Mouse (Mus musculus) E14TG2a.4 (cell line): ENCODE results near the gene Pkdcc.

ENCODE experiments used
- CTCF ChIP-seq: conservative IDR thresholded peaks from 2 replicates; pipeline ENCODE4 v1.5.1; 2014; ENCODE audit warnings: low read length
- NANOG ChIP-seq: IDR thresholded peaks from 2 replicates; pipeline ENCODE4 v1.6.1; 2014; ENCODE audit warnings: borderline replicate concordance, low read length, mixed read lengths
- POU5F1 ChIP-seq: IDR thresholded peaks from 2 replicates; pipeline ENCODE4 v1.6.1; 2014; ENCODE audit warnings: low read length, borderline replicate concordance

DNA sequence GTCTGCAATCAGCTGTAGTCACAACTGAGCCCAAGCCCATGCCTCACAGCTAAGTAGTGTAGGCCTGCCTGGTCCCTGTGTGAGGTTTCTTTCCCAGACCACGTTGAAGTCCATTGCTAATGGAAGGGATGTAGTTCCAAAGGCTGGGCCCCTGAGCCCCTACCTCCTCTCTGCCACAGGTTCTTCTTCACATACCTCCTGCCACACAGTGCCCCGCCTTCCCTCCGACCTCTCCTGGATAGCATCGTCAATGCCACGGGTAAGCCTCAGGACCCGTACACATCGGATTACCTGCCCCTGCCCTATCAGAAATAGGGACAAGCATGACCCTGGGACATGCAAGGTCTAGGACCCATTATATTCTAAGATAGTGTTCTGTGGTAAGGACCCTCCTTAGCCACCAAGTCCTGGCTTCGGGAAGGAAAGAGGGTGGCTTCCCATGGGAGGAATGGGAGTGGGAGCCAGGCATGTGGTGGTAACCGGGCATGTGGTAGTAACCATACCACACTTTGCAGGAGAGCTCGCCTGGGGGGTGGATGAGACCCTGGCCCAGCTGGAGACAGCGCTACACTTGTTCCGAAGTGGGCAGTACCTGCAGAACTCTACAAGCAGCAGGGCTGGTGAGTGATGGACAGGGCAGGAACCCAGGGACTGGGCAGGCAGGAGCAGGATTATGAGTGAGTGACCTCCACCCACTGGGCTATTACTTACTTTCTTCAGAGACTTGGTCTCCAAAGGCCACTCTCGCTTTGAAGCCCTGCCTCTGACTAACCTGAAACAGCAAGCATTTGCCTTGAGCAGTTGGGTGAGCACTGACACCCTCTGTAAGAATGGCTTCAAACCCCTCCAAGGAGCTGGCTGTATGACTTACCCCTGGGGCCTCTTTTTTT is 6.8 kb downstream of the Pkdcc start:
- TF ChIP-seq CTCF (no peak), NANOG (no peak), POU5F1 (no peak)
